Mouse (Mus musculus) liver, embryonic 13.5 days (tissue): ENCODE results near the gene Rtn3. TPM values are rescaled to one million over a fixed set of nuclear protein-coding genes. Genes with fewer than 3 reads are reported as not detected.
A peak's percentile ranks its signal among the peaks of the same experiment; 100 is the strongest.
"Not testable (repeated sequence)": the region's sequence is repeated elsewhere in the genome, so short reads cannot be mapped to it uniquely, and the experiment has no call there.

Experiments used
- ATAC-seq: fragments of 200-750 bp; cut with Nextera tagmentation; 2 replicates; pipeline ENCODE4 v1.8.0; 2017; ENCODE audit warnings: low read depth, mild to moderate bottlenecking, moderate number of reproducible peaks, moderate library complexity
- DNase-seq: peaks from one replicate; pipeline ENCODE4 v3.0.0; 2022
- H3K27ac ChIP-seq: fragments of 300-500 bp; sonication (generic); 2 replicates; pipeline ENCODE4 v1.5.1; 2015; ENCODE audit warnings: moderate library complexity, mild to moderate bottlenecking, inconsistent platforms
- H3K27me3 ChIP-seq: fragments of 300-500 bp; sonication (generic); 2 replicates; pipeline ENCODE4 v1.6.1; 2015; ENCODE audit warnings: mild to moderate bottlenecking, inconsistent platforms
- H3K36me3 ChIP-seq: fragments of 300-500 bp; sonication (generic); 2 replicates; pipeline ENCODE4 v1.6.1; 2015; ENCODE audit warnings: mild to moderate bottlenecking, inconsistent platforms
- H3K4me1 ChIP-seq: fragments of 300-500 bp; sonication (generic); replicated peaks from 2 replicates; pipeline ENCODE4 v1.6.1; 2015; ENCODE audit warnings: inconsistent platforms
- H3K4me2 ChIP-seq: fragments of 300-500 bp; sonication (generic); 2 replicates; pipeline ENCODE4 v1.6.1; 2015; ENCODE audit warnings: inconsistent platforms, mild to moderate bottlenecking, moderate library complexity
- H3K4me3 ChIP-seq: fragments of 300-500 bp; sonication (generic); replicated peaks from 2 replicates; pipeline ENCODE4 v1.5.1; 2015; ENCODE audit warnings: mild to moderate bottlenecking, inconsistent platforms
- H3K9ac ChIP-seq: fragments of 300-500 bp; sonication (generic); 2 replicates; pipeline ENCODE4 v1.6.1; 2015; ENCODE audit warnings: mild to moderate bottlenecking, inconsistent platforms
- H3K9me3 ChIP-seq: fragments of 300-500 bp; sonication (generic); replicated peaks from 2 replicates; pipeline ENCODE4 v1.6.1; 2016; ENCODE audit warnings: inconsistent platforms
- WGBS: fragments of 180-500 bp; shearing (Covaris S2); methylation state at CpG from one replicate; pipeline ENCODE4 v1.1.7; 2015; ENCODE audit not compliant: insufficient replicate concordance; 5-methylcytosine and 5-hydroxymethylcytosine counted together
- microRNA-seq: library from miRNA; unstranded; fragments of <30 nt; microRNA quantifications from one replicate; pipeline ENCODE4, GENCODE M21; 2016
- polyA plus RNA-seq: library from polyadenylated mRNA; unstranded; fragments of >200 nt; fragmentation: Nextera tagmentation; extraction: Ambion mirVana; gene quantifications from 2 replicates; pipeline ENCODE4 v1.2.1, GENCODE M21; 2015

Gene Rtn3
- polyA plus RNA-seq, 1 experiment from 2014 or later: 67.5 TPM

DNA sequence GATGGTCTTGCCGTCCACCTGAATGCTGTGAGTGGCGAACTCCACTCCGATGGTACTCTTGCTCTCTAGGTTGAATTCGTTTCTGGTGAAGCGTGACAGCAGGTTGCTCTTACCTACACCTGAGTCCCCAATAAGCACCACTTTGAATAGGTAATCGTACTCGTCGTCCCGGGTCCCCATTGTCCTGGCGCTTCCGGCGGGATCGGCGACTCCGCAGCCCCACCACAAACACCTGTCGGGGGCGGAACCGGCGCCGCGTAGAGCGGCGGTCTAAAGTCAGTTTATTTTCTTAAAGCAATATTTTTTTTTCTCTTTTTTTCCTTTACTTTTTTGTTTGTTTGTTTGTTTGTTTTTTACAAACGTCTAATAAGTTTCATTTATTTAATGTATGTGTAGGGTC is 84.2 kb downstream of the Rtn3 start:
- not testable (repeated sequence) for H3K4me1 ChIP-seq, H3K9me3 ChIP-seq, H3K27ac ChIP-seq, H3K36me3 ChIP-seq, H3K4me3 ChIP-seq, ATAC-seq, H3K4me2 ChIP-seq, DNase-seq, H3K9ac ChIP-seq
- WGBS: 37% methylated on average over 24 of the region's 24 CpGs
- H3K27me3 ChIP-seq: peaks cover 26% of the 10 kb centered on the region

DNA sequence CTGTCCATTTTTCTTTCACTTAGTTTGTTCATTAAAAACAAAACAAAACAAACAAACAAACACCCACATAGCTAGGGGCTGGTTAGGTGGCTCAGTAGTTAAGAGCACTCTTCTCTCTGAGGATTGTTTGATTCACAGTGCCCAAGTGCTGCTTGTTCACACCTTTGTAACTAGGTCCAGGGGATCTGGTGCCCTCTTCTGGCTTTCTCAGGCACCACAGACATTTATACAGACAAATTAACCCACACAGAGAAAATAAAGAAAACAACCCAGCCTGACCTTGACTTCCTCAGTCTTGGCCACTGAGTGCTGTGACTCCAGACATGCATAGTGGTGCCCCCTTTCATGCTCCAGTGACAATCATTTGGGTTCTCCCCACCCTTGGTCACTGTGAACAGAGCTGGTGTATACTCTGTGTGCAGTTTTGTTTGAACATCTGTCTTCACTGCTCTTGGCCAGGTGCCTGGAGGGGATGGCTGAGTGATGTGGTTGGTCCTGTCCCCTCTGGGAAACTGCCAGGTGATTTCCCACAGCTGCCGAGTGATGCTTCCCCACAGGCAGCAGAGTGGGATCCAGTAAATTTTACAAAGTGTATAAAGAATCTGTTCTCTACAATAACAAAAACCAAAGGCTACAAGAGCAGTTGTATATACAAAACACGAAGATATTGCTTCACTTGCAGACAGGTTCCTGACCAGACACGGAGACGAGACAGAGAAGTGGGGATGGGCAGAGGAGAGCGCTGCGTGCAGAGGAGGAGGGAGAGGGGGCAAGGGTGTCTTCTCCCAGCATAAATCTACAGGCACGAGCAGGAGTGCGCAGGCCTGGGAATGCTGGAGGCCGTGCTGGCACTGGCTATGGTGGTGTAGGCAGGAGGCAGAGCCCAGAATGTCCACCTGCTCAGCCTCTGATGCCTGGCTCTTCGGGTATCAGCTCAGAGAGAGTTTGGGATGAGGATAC is 85.9 kb downstream of the Rtn3 start:
- H3K9me3 ChIP-seq, DNase-seq, H3K36me3 ChIP-seq, H3K4me3 ChIP-seq, H3K27ac ChIP-seq, H3K4me1 ChIP-seq, ATAC-seq, H3K9ac ChIP-seq, H3K4me2 ChIP-seq: not testable (repeated sequence)
- 68% methylated on average over 10 of the region's 10 CpGs for WGBS
- H3K27me3 ChIP-seq: peaks cover 26% of the 10 kb centered on the region

DNA sequence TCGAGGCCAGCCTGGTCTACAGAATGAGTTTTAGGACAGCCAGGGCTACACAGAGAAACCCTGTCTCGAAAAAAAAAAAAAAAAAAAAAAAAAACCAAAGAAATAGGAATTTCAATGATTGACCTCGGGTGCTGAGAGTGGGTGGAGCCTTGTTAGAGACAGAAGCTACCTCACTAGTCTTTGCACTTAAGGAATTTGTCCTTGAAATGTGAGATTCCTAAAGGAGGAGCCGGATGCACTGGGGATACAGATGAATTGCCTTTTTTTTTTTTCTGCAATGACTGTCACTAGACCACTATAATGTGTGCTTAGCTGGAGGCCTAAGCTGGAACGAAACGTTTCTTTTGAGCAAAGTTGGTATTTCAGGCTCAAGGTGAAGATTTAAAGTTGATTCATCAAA is 94.6 kb downstream of the Rtn3 start:
- H3K9me3 ChIP-seq: no peaks in the 10 kb centered on the region
- H3K4me1 ChIP-seq: peaks cover 3% of the 10 kb centered on the region
- no peak for ATAC-seq
- H3K4me2 ChIP-seq: no peak overlapping the region
- no peak overlapping the region for H3K9ac ChIP-seq
- no peaks in the 10 kb centered on the region for H3K27me3 ChIP-seq
- WGBS: 56% methylated on average over 6 of the region's 6 CpGs
- H3K4me3 ChIP-seq: no peak overlapping the region
- DNase-seq: no peak
- no peak overlapping the region for H3K27ac ChIP-seq
- no peaks in the 10 kb centered on the region for H3K36me3 ChIP-seq

DNA sequence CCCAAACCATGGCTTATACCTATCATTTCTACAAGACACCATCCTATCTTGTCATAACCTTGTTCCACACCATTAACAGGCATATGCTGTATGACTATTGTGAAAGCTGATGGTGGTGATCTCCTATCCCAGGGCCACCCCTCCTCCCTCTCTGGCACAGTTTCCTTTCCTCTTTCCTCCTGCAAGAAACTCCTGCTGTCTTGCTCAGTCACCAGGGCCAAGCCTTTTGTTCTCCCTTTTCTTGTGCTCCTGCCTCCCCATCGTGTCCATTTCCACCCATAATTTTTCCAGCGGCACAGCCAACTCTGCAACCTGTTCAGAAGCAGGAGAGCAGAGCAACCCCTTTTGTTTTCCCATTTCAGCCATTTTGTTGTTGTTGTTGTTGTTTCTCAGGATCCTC is 97.0 kb downstream of the Rtn3 start:
- no peak for DNase-seq
- Histone ChIP-seq H3K4me2 (no peak overlapping the region), H3K4me3 (no peak overlapping the region), H3K9ac (no peak overlapping the region), H3K4me1 (peaks cover 24% of the 10 kb centered on the region), H3K27ac (no peak overlapping the region), H3K27me3 (no peaks in the 10 kb centered on the region), H3K36me3 (no peaks in the 10 kb centered on the region), H3K9me3 (no peaks in the 10 kb centered on the region)
- no peak for ATAC-seq
- WGBS: 68% methylated on average over 2 of the region's 2 CpGs

DNA sequence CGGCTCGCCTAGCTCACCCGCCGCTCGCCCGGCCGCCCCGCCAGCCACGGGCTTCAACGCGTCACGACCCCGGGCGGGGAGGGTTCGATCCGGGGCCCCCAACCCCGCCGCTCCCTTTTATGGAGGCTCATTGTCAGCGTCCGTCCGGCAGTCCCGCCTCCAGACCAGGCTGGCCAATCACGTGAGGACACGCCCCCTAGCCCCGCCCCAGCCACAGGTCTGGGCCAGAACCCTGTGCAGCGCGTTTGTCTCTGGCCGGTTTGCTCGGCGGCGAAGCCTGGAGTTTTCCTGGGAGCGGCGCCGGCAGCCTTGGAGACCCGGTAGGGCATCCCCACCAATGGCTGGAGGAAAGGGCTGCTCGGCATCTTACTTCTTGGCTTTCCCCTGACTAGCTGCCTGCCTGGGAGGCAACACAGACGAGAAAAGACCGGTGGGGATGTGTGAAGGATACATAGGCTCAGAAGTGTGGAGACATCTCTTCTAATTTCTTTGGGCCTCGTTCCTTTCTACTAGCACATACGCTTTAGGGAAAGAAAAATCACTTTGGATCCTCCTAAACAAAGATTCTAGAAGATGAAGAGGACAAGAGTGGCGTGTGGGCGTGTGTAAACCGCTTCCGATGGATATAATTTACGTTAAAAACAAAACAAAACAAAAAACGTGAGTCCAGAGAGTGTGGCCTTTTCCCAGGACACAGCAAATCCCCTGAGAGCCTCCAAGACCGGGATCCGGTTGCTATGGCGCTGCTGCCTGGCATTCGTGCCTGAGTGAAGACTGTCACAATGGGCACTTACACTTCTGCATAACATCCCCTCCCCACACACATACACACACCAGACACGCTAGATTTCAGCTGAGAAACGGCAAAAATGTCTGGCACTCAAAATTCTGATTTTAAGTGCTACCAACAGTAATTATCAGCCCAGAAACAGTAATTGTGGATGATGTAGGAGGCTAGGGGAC is 99.9 kb downstream of the Rtn3 start, which contains the start of gene Spindoc:
Gene Spindoc, minus strand, starts transcription at position 92 of the 963 bp plus-strand sequence.
- Histone ChIP-seq H3K4me2 (peak within 1 kb of the TSS; percentile 99), H3K36me3 (no peaks in the 10 kb centered on the region), H3K4me1 (peaks cover 38% of the 10 kb centered on the region), H3K27me3 (no peaks in the 10 kb centered on the region), H3K9me3 (no peaks in the 10 kb centered on the region), H3K27ac (peak within 1 kb of the TSS; percentile 72), H3K9ac (peak within 1 kb of the TSS; percentile 89), H3K4me3 (peak within 1 kb of the TSS; percentile 87)
- ATAC-seq (peak; percentile 99), DNase-seq (peak; percentile 96)
- 3% methylated on average over 52 of the region's 52 CpGs for WGBS

DNA sequence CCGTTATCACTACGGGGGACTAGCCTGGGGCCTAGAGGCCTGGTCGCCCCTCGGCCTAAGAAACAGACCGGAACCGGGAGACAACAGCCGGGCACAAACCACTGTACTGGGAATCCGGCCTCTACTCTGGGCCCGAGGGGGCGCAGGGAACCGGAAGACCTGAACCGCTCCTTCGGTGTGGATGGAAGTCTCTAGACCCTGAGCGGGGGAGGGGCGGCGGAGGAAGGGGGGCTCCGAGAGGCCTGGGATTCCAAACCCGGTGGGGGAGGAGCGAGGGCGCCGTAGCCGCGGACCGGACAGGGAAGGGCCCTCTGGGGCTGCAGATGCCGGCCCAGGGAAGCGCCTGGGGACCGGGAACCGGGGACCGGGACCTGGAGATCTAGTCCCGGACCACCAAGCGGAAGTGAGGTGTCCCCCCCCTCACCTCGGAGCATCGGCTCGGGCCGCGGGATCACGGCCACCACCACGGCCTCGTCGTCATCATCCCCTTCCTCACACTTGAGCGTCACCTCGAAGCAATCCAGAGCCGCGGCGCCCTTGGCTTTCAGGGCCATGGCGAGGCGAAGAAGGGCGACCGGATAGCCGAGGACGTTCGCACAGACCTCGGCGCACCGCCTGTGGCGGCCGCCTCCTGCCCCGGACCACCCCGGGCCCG is 100.7 kb downstream of the Rtn3 start:
- ATAC-seq: peak; percentile 36
- H3K27ac ChIP-seq: peak overlapping the region; percentile 72
- WGBS: under 1% methylated on average over 60 of the region's 60 CpGs

DNA sequence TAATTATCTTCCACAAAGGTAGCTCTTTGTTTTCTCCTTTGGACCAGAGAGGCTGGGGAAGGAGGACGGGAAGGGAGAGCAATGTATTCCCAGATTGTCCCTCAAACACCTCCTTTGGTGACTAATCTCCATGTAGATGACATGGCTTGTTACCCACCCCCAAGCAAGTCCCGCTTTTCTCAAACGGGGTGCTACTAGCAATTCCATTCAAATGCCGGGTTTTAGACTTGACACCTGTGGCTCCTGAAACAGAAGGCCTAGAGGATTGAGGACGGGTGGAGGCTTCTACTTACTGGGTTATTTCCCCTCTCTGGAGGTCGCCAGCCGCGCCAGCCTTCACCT is 101.2 kb downstream of the Rtn3 start:
- no peaks in the 10 kb centered on the region for H3K27me3 ChIP-seq
- H3K36me3 ChIP-seq: no peaks in the 10 kb centered on the region
- H3K9ac ChIP-seq: peak overlapping the region; percentile 89
- WGBS: 14% methylated on average over 8 of the region's 8 CpGs
- peaks cover 41% of the 10 kb centered on the region for H3K4me1 ChIP-seq
- H3K9me3 ChIP-seq: no peaks in the 10 kb centered on the region
- peak overlapping the region; percentile 99 for H3K4me2 ChIP-seq
- ATAC-seq: no peak
- H3K4me3 ChIP-seq: peak overlapping the region; percentile 87
- DNase-seq: no peak
- no peak overlapping the region for H3K27ac ChIP-seq

More for the DNA sequence above, 100.7 kb downstream of the Rtn3 start:
- no peaks in the 10 kb centered on the region for H3K27me3 ChIP-seq
- peaks cover 41% of the 10 kb centered on the region for H3K4me1 ChIP-seq
- no peaks in the 10 kb centered on the region for H3K9me3 ChIP-seq
- H3K4me3 ChIP-seq: peak overlapping the region; percentile 87
- H3K9ac ChIP-seq: peak overlapping the region; percentile 89
- no peaks in the 10 kb centered on the region for H3K36me3 ChIP-seq
- DNase-seq: peak; percentile 36
- H3K4me2 ChIP-seq: peak overlapping the region; percentile 99

DNA sequence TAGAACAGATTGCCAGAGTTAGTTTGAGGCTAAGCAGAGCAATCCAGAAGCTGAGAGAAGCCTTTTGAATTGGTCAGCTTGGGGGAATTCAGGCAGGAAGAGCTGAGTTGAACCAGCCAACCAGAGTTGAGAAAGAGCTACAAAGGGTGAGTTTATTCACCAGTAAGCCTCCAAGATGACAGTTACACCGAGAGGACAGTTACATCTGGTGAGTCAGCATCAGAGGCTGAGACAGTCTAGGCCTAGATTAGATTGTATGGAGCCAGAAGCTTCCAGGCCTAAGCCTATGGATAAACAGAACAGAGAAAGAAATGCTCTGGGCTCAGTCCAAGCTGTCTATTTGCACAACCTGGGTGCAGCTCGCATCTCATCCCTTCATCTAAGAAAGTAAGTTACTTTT is 105.4 kb downstream of the Rtn3 start:
- no peak overlapping the region for H3K27ac ChIP-seq
- no peaks in the 10 kb centered on the region for H3K27me3 ChIP-seq
- WGBS: 37% methylated on average over 2 of the region's 2 CpGs
- ATAC-seq (no peak), DNase-seq (no peak)
- H3K36me3 ChIP-seq: peaks cover 22% of the 10 kb centered on the region
- H3K4me1 ChIP-seq: peaks cover 32% of the 10 kb centered on the region
- H3K4me2 ChIP-seq: no peak overlapping the region
- no peaks in the 10 kb centered on the region for H3K9me3 ChIP-seq
- no peak overlapping the region for H3K9ac ChIP-seq
- no peak overlapping the region for H3K4me3 ChIP-seq

Small RNAs within 50 kb of the gene (microRNA-seq; reads per million reads assigned to microRNA genes)
- 1.8 reads per million for gene Mir6991

Other genes starting within 250 kb of the Rtn3 start
- gene Naa40, start 242.1 kb downstream of the Rtn3 start, polyA plus RNA-seq: 28.8 and 36.9 TPM in 2 replicates
- gene Rcor2, start 216.0 kb downstream of the Rtn3 start, polyA plus RNA-seq: 1.4 and 1.8 TPM in 2 replicates
- gene Mark2, start 141.4 kb downstream of the Rtn3 start, polyA plus RNA-seq: 17.7 and 21.0 TPM in 2 replicates
- gene Spindoc, start 100.3 kb downstream of the Rtn3 start, polyA plus RNA-seq: 3.7 and 4.7 TPM in 2 replicates
- gene 2700081O15Rik, start 65.7 kb downstream of the Rtn3 start, polyA plus RNA-seq: 0.93 and 1.00 TPM in 2 replicates
- 6.9 and 7.0 TPM in 2 replicates for gene Atl3, start 10.8 kb upstream of the Rtn3 start, polyA plus RNA-seq
- 24.6 and 27.1 TPM in 2 replicates for gene Pla2g16, start 74.2 kb upstream of the Rtn3 start, polyA plus RNA-seq
- gene Lgals12, start 123.9 kb upstream of the Rtn3 start, polyA plus RNA-seq: not detected in 2 replicates
- gene Hrasls5, start 129.3 kb upstream of the Rtn3 start, polyA plus RNA-seq: not detected in 2 replicates
- not detected in 2 replicates for gene Slc22a19, start 228.0 kb upstream of the Rtn3 start, polyA plus RNA-seq